Mouse (Mus musculus) limb, embryonic 10.5 days (tissue): ENCODE measurements around the gene Olfr33. TPM values are rescaled to one million over a fixed set of nuclear protein-coding genes. Genes with fewer than 3 reads are reported as not detected.

ENCODE experiments used
- DNase-seq: peaks from one replicate; pipeline ENCODE4 v3.0.0-alpha.2; 2017; ENCODE audit warnings: low spot score
- H3K27ac ChIP-seq: fragments of 300-500 bp; sonication (generic); 2 replicates; pipeline ENCODE4 v1.5.1; 2016; ENCODE audit warnings: mild to moderate bottlenecking
- H3K27me3 ChIP-seq: fragments of 300-500 bp; sonication (generic); 2 replicates; pipeline ENCODE4 v1.6.1; 2016; ENCODE audit warnings: low read depth, mild to moderate bottlenecking; ENCODE audit not compliant: poor library complexity, severe bottlenecking
- H3K36me3 ChIP-seq: fragments of 300-500 bp; sonication (generic); 2 replicates; pipeline ENCODE4 v1.6.1; 2016; ENCODE audit warnings: mild to moderate bottlenecking, moderate library complexity
- H3K4me1 ChIP-seq: fragments of 300-500 bp; sonication (generic); 2 replicates; pipeline ENCODE4 v1.6.1; 2016
- H3K4me3 ChIP-seq: fragments of 300-500 bp; sonication (generic); 2 replicates; pipeline ENCODE4 v1.5.1; 2016; ENCODE audit warnings: mild to moderate bottlenecking, moderate library complexity
- H3K9me3 ChIP-seq: fragments of 300-500 bp; sonication (generic); replicated peaks from 2 replicates; pipeline ENCODE4 v1.6.1; 2016; ENCODE audit warnings: mild to moderate bottlenecking
- WGBS: fragments of 180-500 bp; shearing (Covaris S2); methylation state at CpG from one replicate; pipeline ENCODE4 v1.1.7; 2016; 5-methylcytosine and 5-hydroxymethylcytosine counted together
- polyA plus RNA-seq: library from polyadenylated mRNA; unstranded; fragments of >200 nt; fragmentation: Nextera tagmentation; extraction: Ambion mirVana; gene quantifications from 2 replicates; pipeline ENCODE4 v1.2.1, GENCODE M21; 2016

Olfr33 gene
- polyA plus RNA-seq, 1 experiment from 2014 or later = not detected

DNA sequence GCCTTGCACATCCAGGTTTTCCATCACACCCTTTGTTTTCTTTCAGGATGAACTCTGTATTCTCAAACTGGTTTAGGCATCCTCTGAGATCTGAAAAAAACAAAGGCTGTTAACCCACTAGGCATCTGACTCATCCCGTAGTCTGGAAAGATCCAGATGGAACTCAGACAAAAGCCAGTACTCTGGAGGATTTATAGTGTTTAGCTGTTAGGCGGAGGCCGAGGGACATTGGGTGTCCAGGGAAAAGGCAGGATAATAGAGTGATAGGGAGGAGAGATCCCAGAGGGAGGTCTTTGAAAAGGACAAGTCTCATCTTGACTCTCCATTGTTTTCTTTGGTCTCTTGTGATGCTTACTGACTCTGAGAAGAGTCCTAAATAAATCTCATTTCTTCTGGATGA is 54.3 kb downstream of the Olfr33 start, which contains the start of gene Olfr556:
TSS of gene Olfr556 (plus strand) at position 301 of the 400 bp plus-strand sequence.
- no peaks in the 10 kb centered on the region for H3K36me3 ChIP-seq
- no peak within 1 kb of the TSS for H3K4me3 ChIP-seq
- H3K27me3 ChIP-seq = no peaks in the 10 kb centered on the region
- 56% methylated on average over 3 of the region's 3 CpGs for WGBS
- H3K27ac ChIP-seq = no peak within 1 kb of the TSS
- no peaks in the 10 kb centered on the region for H3K9me3 ChIP-seq
- H3K4me1 ChIP-seq = no peaks in the 10 kb centered on the region
- DNase-seq = no peak

Other genes starting within 250 kb of the Olfr33 start
- gene Olfr543, start 237.4 kb downstream of the Olfr33 start, polyA plus RNA-seq = 0.24 and 0.33 TPM in 2 replicates
- gene Olfr544, start 230.8 kb downstream of the Olfr33 start, polyA plus RNA-seq = 0.06 and 0.10 TPM in 2 replicates
- gene Olfr545, start 219.5 kb downstream of the Olfr33 start, polyA plus RNA-seq = 0.05 and 0.21 TPM in 2 replicates
- not detected in 2 replicates for gene Olfr547, start 184.3 kb downstream of the Olfr33 start, polyA plus RNA-seq
- not detected in 2 replicates for gene Olfr548-ps1, start 178.2 kb downstream of the Olfr33 start, polyA plus RNA-seq
- gene Olfr549, start 169.2 kb downstream of the Olfr33 start, polyA plus RNA-seq = not detected in 2 replicates
- gene Trim21, start 153.6 kb downstream of the Olfr33 start, polyA plus RNA-seq = 0.39 and 0.48 TPM in 2 replicates
- gene Olfr550, start 147.6 kb downstream of the Olfr33 start, polyA plus RNA-seq = not detected in 2 replicates
- gene Olfr551, start 127.2 kb downstream of the Olfr33 start, polyA plus RNA-seq = not detected in 2 replicates
- not detected in 2 replicates for gene Olfr552, start 121.3 kb downstream of the Olfr33 start, polyA plus RNA-seq
- not detected in 2 replicates for gene Olfr553, start 100.9 kb downstream of the Olfr33 start, polyA plus RNA-seq
- not detected in 2 replicates for gene Olfr554, start 80.6 kb downstream of the Olfr33 start, polyA plus RNA-seq
- not detected in 2 replicates for gene Olfr555, start 60.2 kb downstream of the Olfr33 start, polyA plus RNA-seq
- gene Olfr556, start 54.2 kb downstream of the Olfr33 start, polyA plus RNA-seq = not detected in 2 replicates
- 7.8 and 13.0 TPM in 2 replicates for gene Trim68, start 31.7 kb downstream of the Olfr33 start, polyA plus RNA-seq
- not detected in 2 replicates for gene Olfr557, start 23.2 kb downstream of the Olfr33 start, polyA plus RNA-seq
- not detected in 2 replicates for gene Olfr558, start 16.9 kb downstream of the Olfr33 start, polyA plus RNA-seq
- gene Olfr559, start 8.4 kb upstream of the Olfr33 start, polyA plus RNA-seq = not detected in 2 replicates
- gene Olfr560, start 40.3 kb upstream of the Olfr33 start, polyA plus RNA-seq = not detected in 2 replicates
- gene Olfr78, start 40.4 kb upstream of the Olfr33 start, polyA plus RNA-seq = not detected in 2 replicates
- gene Olfr561, start 52.2 kb upstream of the Olfr33 start, polyA plus RNA-seq = not detected in 2 replicates
- gene Olfr564, start 84.4 kb upstream of the Olfr33 start, polyA plus RNA-seq = not detected in 2 replicates
- gene Olfr566, start 139.7 kb upstream of the Olfr33 start, polyA plus RNA-seq = not detected in 2 replicates
- not detected in 2 replicates for gene Olfr568, start 158.1 kb upstream of the Olfr33 start, polyA plus RNA-seq
- gene Olfr569, start 171.8 kb upstream of the Olfr33 start, polyA plus RNA-seq = not detected in 2 replicates
- not detected in 2 replicates for gene Olfr570, start 175.5 kb upstream of the Olfr33 start, polyA plus RNA-seq
- not detected in 2 replicates for gene Olfr571, start 198.5 kb upstream of the Olfr33 start, polyA plus RNA-seq
- not detected in 2 replicates for gene Olfr572, start 205.3 kb upstream of the Olfr33 start, polyA plus RNA-seq
- not detected in 2 replicates for gene Olfr573-ps1, start 223.5 kb upstream of the Olfr33 start, polyA plus RNA-seq
- gene Olfr574, start 229.4 kb upstream of the Olfr33 start, polyA plus RNA-seq = not detected in 2 replicates
- gene Olfr575, start 239.7 kb upstream of the Olfr33 start, polyA plus RNA-seq = not detected in 2 replicates
- not detected in 2 replicates for gene Olfr576, start 243.6 kb upstream of the Olfr33 start, polyA plus RNA-seq